In the genomic region with DNA sequence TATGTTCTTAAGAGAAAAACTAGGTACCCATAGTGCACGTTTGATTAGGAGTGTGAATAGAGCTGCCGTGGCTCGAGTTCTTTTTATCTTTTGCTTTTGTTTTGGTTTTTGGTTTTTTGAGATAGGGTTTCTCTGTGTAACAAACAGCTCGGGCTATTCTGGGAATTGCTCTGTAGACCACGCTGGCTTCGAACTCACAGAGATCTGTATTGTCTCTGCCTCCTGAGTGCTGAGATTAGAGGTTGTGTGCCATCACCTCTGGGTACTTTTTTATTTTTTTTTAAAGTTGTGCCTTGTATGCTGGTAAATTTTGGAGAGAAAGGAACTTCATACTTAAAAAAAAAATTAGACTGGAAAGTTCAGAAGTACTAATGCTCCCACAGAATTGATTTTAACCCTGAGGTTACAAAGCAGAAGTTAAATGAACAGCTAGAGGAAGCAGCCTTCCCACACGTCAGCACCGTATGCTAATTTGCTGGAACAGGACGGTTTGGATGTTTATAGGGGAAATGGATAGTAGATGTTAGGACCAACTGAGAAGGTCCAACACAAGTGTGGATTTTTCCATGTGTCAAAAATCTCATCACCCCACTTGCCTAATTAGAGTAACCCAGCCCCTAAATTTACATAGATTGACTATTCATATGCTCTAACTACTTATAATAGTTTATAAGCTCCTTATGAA, we compare ENCODE assay signal across 8 mouse cellular contexts. TPM values are rescaled to one million over a fixed set of nuclear protein-coding genes. Genes with fewer than 3 reads are reported as not detected.
DNase-seq lines count a peak whose midpoint lies in the region; ATAC-seq and TF ChIP-seq lines count a peak whose summit lies in the region.

No protein-coding gene starts in this region.

- peak overlapping the region; percentile 83 for H3K4me3 ChIP-seq in heart, adult 2 months
- H3K4me3 ChIP-seq in G1E (ENCODE audit: low read depth, low read length): peak overlapping the region; percentile 85
- peak overlapping the region; percentile 86 for H3K4me3 ChIP-seq in hindbrain, embryonic 14.5 days (replicated peaks; ENCODE audit: low read length)

- H3K4me2 ChIP-seq in hindbrain, embryonic 14.5 days (replicated peaks): peak overlapping the region; percentile 95

- no peak overlapping the region for H3K9ac ChIP-seq in heart, adult 2 months (ENCODE audit: low read depth, low read length)
- peak overlapping the region; percentile 66 for H3K9ac ChIP-seq in hindbrain, embryonic 14.5 days

- H3K9me3 ChIP-seq in G1E (replicated peaks): no peaks in the 10 kb centered on the region
- no peaks in the 10 kb centered on the region for H3K9me3 ChIP-seq in hindbrain, embryonic 14.5 days (ENCODE audit: control insufficient read depth, low read length)

- peaks cover 20% of the 10 kb centered on the region for H3K36me3 ChIP-seq in heart, adult 2 months (ENCODE audit: control insufficient read depth, insufficient read depth, low read length)
- H3K36me3 ChIP-seq in G1E (replicated peaks): peaks cover 14% of the 10 kb centered on the region
- no peaks in the 10 kb centered on the region for H3K36me3 ChIP-seq in hindbrain, embryonic 14.5 days (replicated peaks; ENCODE audit: control insufficient read depth, insufficient read depth)

- peak overlapping the region; percentile 75 for H3K27ac ChIP-seq in heart, adult 2 months
- H3K27ac ChIP-seq in hindbrain, embryonic 14.5 days: no peak overlapping the region

- 12% methylated on average over 9 of the region's 9 CpGs for WGBS in heart, adult 2 months
- WGBS in hindbrain, embryonic 14.5 days: 35% methylated on average over 9 of the region's 9 CpGs

- H3K27me3 ChIP-seq in heart, adult 2 months (ENCODE audit: control insufficient read depth, insufficient read depth, low read length): no peaks in the 10 kb centered on the region
- H3K27me3 ChIP-seq in G1E (ENCODE audit: insufficient read depth, low read length): no peaks in the 10 kb centered on the region
- H3K27me3 ChIP-seq in hindbrain, embryonic 14.5 days (ENCODE audit: control insufficient read depth, insufficient read depth, low read length): 0 out of 2 replicates have a peak, but pooled peaks cover 4% of the 10 kb centered on the region

- no peak for DNase-seq in heart, adult 2 months
- DNase-seq in heart, postnatal 14 days: no peak
- no peak for DNase-seq in G1E (ENCODE audit: low spot score)
- DNase-seq in hindbrain, embryonic 14.5 days (ENCODE audit: low spot score): no peak
- DNase-seq in cerebellum, adult 9-11 months: no peak
- no peak for DNase-seq in adrenal gland, adult 2 months
- no peak for DNase-seq in left cerebral cortex, adult 18-20 months (ENCODE audit: low spot score in 2 of 2)

- no peak for TF ChIP-seq EP300 in heart, adult 2 months (IDR thresholded peaks at IDR 0.05; ENCODE audit: insufficient read depth, low read depth, low read length)

- no peak for TF ChIP-seq CTCF in heart, adult 2 months (IDR thresholded peaks at IDR 0.05)
- TF ChIP-seq CTCF in G1E (IDR thresholded peaks at IDR 0.05; ENCODE audit: low read depth, low read length): no peak

- ATAC-seq in G1E (ENCODE audit: extremely low read depth, insufficient number of reproducible peaks, low FRiP score, poor library complexity, severe bottlenecking): no peak
- ATAC-seq in hindbrain, embryonic 14.5 days (ENCODE audit: low FRiP score): no peak
- ATAC-seq in megakaryocyte progenitor cell, adult 5-6 weeks (replicated peaks; ENCODE audit: poor library complexity): peak; percentile 23

- H3K4me1 ChIP-seq in heart, adult 2 months (ENCODE audit: control insufficient read depth, insufficient read depth, low read length): peaks cover 3% of the 10 kb centered on the region
- peaks cover 53% of the 10 kb centered on the region for H3K4me1 ChIP-seq in G1E (ENCODE audit: insufficient read depth, low read depth, low read length)
- H3K4me1 ChIP-seq in hindbrain, embryonic 14.5 days (replicated peaks; ENCODE audit: control insufficient read depth, insufficient read depth, low read length): peaks cover 28% of the 10 kb centered on the region

- H3K79me2 ChIP-seq in heart, adult 2 months (replicated peaks; ENCODE audit: control insufficient read depth, insufficient read depth, low read length): no peaks in the 10 kb centered on the region; the same call in 1 of the 2 replicates

- no peak for TF ChIP-seq POLR2A in heart, adult 2 months (IDR thresholded peaks at IDR 0.05; ENCODE audit: insufficient read depth, low read depth, low read length)

- intact Hi-C loops in heart, adult 2 months (cut with DNase I): loop anchor here (5.0 kb wide), 1 partner anchor 60 kb away; a partner anchor contains a TSS
- intact Hi-C loops in heart, postnatal 14 days (cut with DNase I): loop anchor here (5.0 kb wide), 1 partner anchor 130 kb away; a partner anchor contains a TSS

RNA-seq across cellular contexts. Expression of a gene that starts 2.5 kb away (rescaled TPM):
- 10 to 100 TPM; 35.9 to 42.0 TPM for total RNA-seq in heart, adult 2 months (2021)
- 14.6 and 15.0 TPM in 2 replicates for polyA plus RNA-seq in heart, adult 2 months (2012; rRNA removed)
- total RNA-seq in heart, postnatal 14 days (2021): 10 to 100 TPM; 47.5 to 49.0 TPM
- 88.0 and 88.8 TPM in 2 replicates for total RNA-seq in G1E (2014; fragmentation: Nextera tagmentation)
- total RNA-seq in G1E (2017): 79.3 and 87.1 TPM in 2 replicates
- 34.6 and 34.8 TPM in 2 replicates for polyA plus RNA-seq in G1E (2012)
- 18.5 and 19.0 TPM in 2 replicates for polyA plus RNA-seq in hindbrain, embryonic 14.5 days (2014; fragmentation: Nextera tagmentation; extraction: Ambion mirVana)
- 20.1 and 21.1 TPM in 2 replicates for total RNA-seq in megakaryocyte progenitor cell, adult 5-6 weeks (2015)
- 36.8 and 39.1 TPM in 2 replicates for total RNA-seq in megakaryocyte progenitor cell, adult 5-6 weeks (2017)
- 10 to 100 TPM; 41.5 to 42.2 TPM for total RNA-seq in adrenal gland, adult 2 months (2021)
- polyA plus RNA-seq in adrenal gland, adult 2 months (2012; rRNA removed): 24.5 and 31.9 TPM in 2 replicates
- total RNA-seq in left cerebral cortex, adult 18-20 months (2021): 10 to 100 TPM; 38.2 to 40.5 TPM

RNA-seq across cellular contexts. Expression of a gene that starts 24.3 kb away (rescaled TPM):
- 1 to 10 TPM; 3.2 to 4.8 TPM for total RNA-seq in heart, adult 2 months (2021)
- 4.4 and 6.1 TPM in 2 replicates for polyA plus RNA-seq in heart, adult 2 months (2012; rRNA removed)
- 1 to 10 TPM; 4.4 to 4.7 TPM for total RNA-seq in heart, postnatal 14 days (2021)
- 22.5 and 25.0 TPM in 2 replicates for total RNA-seq in G1E (2014; fragmentation: Nextera tagmentation)
- total RNA-seq in G1E (2017): 11.2 and 11.7 TPM in 2 replicates
- 2.3 and 3.5 TPM in 2 replicates for polyA plus RNA-seq in G1E (2012)
- polyA plus RNA-seq in hindbrain, embryonic 14.5 days (2014; fragmentation: Nextera tagmentation; extraction: Ambion mirVana): 34.0 and 37.1 TPM in 2 replicates
- 7.7 and 12.8 TPM in 2 replicates for total RNA-seq in megakaryocyte progenitor cell, adult 5-6 weeks (2015)
- 7.2 and 7.6 TPM in 2 replicates for total RNA-seq in megakaryocyte progenitor cell, adult 5-6 weeks (2017)
- total RNA-seq in adrenal gland, adult 2 months (2021): 1 to 10 TPM; 5.2 to 8.6 TPM
- polyA plus RNA-seq in adrenal gland, adult 2 months (2012; rRNA removed): 9.6 and 9.9 TPM in 2 replicates
- total RNA-seq in left cerebral cortex, adult 18-20 months (2021): 10 to 100 TPM; 28.8 to 32.1 TPM

RNA-seq across cellular contexts. Expression of a gene that starts 58.9 kb away (rescaled TPM):
- 1 to 10 TPM; 6.9 to 9.3 TPM for total RNA-seq in heart, adult 2 months (2021)
- polyA plus RNA-seq in heart, adult 2 months (2012; rRNA removed): 3.6 and 4.4 TPM in 2 replicates
- 10 to 100 TPM; 15.4 to 18.5 TPM for total RNA-seq in heart, postnatal 14 days (2021)
- 0.83 and 1.5 TPM in 2 replicates for total RNA-seq in G1E (2014; fragmentation: Nextera tagmentation)
- total RNA-seq in G1E (2017): 0.98 and 0.99 TPM in 2 replicates
- 0.16 and 0.19 TPM in 2 replicates for polyA plus RNA-seq in G1E (2012)
- 3.9 TPM in 2 replicates for polyA plus RNA-seq in hindbrain, embryonic 14.5 days (2014; fragmentation: Nextera tagmentation; extraction: Ambion mirVana)
- total RNA-seq in megakaryocyte progenitor cell, adult 5-6 weeks (2015): 0.05 TPM in 1 of 2 replicates, not detected in the other
- 0.10 TPM in 1 of 2 replicates, not detected in the other for total RNA-seq in megakaryocyte progenitor cell, adult 5-6 weeks (2017)
- total RNA-seq in adrenal gland, adult 2 months (2021): 1 to 10 TPM; 3.9 to 4.7 TPM
- 2.0 TPM in 2 replicates for polyA plus RNA-seq in adrenal gland, adult 2 months (2012; rRNA removed)
- total RNA-seq in left cerebral cortex, adult 18-20 months (2021): 1 to 10 TPM; 4.6 to 4.8 TPM
